ENCODE assay signal across 21 mouse cellular contexts in the genomic region with DNA sequence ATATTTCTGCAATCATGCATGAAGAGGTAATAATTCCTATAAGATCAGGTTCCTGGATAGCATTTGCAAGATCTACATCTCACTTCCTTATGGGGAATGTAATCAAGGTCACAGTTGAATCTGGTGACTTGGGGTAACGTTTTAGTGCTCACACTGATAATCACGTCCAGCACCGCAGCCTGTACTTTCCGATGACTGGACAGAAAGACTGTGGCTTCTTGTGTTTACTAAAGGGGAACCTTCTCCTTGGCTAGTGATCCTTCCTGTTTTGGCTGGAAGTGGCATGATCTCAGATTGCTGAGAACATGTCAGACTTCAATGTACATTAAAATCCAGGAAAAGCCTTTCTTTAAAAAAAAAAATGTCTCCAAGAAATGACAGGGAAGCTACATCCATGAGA.
DNase-seq lines count a peak whose midpoint lies in the region; ATAC-seq and TF ChIP-seq lines count a peak whose summit lies in the region.
"Had no signal": no experiment of that assay in that cellular context is flagged by ENCODE, and none has a peak within 500 bp of the region (broad histone marks: within the 10 kb centered on the region; RNA-seq: fewer than 3 reads in every experiment).

No protein-coding gene starts in this region.

- H3K4me3 ChIP-seq in liver, adult 2 months (ENCODE audit: insufficient read depth, low read depth, low read length): no peak overlapping the region
- no peak overlapping the region for H3K4me3 ChIP-seq in liver, embryonic 11.5 days (ENCODE audit: low read depth, low read length)
- H3K4me3 ChIP-seq in kidney, embryonic 15.5 days (replicated peaks): no peak overlapping the region
- H3K4me3 ChIP-seq: embryonic facial prominence, embryonic 12.5 days; erythroblast, embryonic 14.5 days; layer of hippocampus, adult 2 months; midbrain, embryonic 12.5 days; neural tube, embryonic 13.5 days had no signal

- no peaks in the 10 kb centered on the region for H3K36me3 ChIP-seq in liver, adult 2 months (ENCODE audit: control insufficient read depth, insufficient read depth, low read length)
- no peaks in the 10 kb centered on the region for H3K36me3 ChIP-seq in liver, embryonic 11.5 days (ENCODE audit: control insufficient read depth, insufficient read depth, low read length)
- H3K36me3 ChIP-seq in kidney, embryonic 15.5 days: no peaks in the 10 kb centered on the region
- H3K36me3 ChIP-seq: embryonic facial prominence, embryonic 12.5 days; midbrain, embryonic 12.5 days; neural tube, embryonic 13.5 days had no signal

- H3K9ac ChIP-seq in liver, adult 2 months (ENCODE audit: low read depth, low read length): no peak overlapping the region
- H3K9ac ChIP-seq in liver, embryonic 11.5 days (ENCODE audit: low read depth, low read length): no peak overlapping the region
- no peak overlapping the region for H3K9ac ChIP-seq in kidney, embryonic 15.5 days
- H3K9ac ChIP-seq: embryonic facial prominence, embryonic 12.5 days; midbrain, embryonic 12.5 days; neural tube, embryonic 13.5 days had no signal

- no peaks in the 10 kb centered on the region for H3K79me2 ChIP-seq in liver, adult 2 months (ENCODE audit: control insufficient read depth, insufficient read depth, low read length)

- ATAC-seq in liver, embryonic 11.5 days (replicated peaks; ENCODE audit: low FRiP score): no peak
- ATAC-seq in neutrophil, adult 5-6 weeks (ENCODE audit: extremely low read depth, insufficient number of reproducible peaks, low FRiP score, poor library complexity, severe bottlenecking): peak; percentile 93
- ATAC-seq in kidney, embryonic 15.5 days (replicated peaks; ENCODE audit: low FRiP score): no peak
- ATAC-seq: forebrain, embryonic 14.5 days; hindbrain, embryonic 16.5 days; intestine, embryonic 16.5 days had no signal

- no peaks in the 10 kb centered on the region for H3K4me1 ChIP-seq in liver, adult 2 months (ENCODE audit: control insufficient read depth, insufficient read depth, low read length)
- H3K4me1 ChIP-seq in liver, embryonic 11.5 days (replicated peaks; ENCODE audit: control insufficient read depth, insufficient read depth, low read length): no peaks in the 10 kb centered on the region
- no peaks in the 10 kb centered on the region for H3K4me1 ChIP-seq in kidney, embryonic 15.5 days
- H3K4me1 ChIP-seq: embryonic facial prominence, embryonic 12.5 days; midbrain, embryonic 12.5 days had no signal

- H3K27me3 ChIP-seq in liver, adult 2 months (ENCODE audit: control insufficient read depth, insufficient read depth, low read length): no peaks in the 10 kb centered on the region
- no peaks in the 10 kb centered on the region for H3K27me3 ChIP-seq in liver, embryonic 11.5 days (replicated peaks; ENCODE audit: control insufficient read depth, insufficient read depth, low read length)
- no peaks in the 10 kb centered on the region for H3K27me3 ChIP-seq in kidney, embryonic 15.5 days
- H3K27me3 ChIP-seq: embryonic facial prominence, embryonic 12.5 days; midbrain, embryonic 12.5 days; neural tube, embryonic 13.5 days had no signal

- H3K27ac ChIP-seq in liver, adult 2 months (replicated peaks; ENCODE audit: insufficient read depth, low read depth, low read length): no peak overlapping the region
- no peak overlapping the region for H3K27ac ChIP-seq in liver, embryonic 11.5 days (ENCODE audit: low read depth, low read length)
- H3K27ac ChIP-seq in kidney, embryonic 15.5 days: no peak overlapping the region
- H3K27ac ChIP-seq: embryonic facial prominence, embryonic 12.5 days; kidney, postnatal 0 days; layer of hippocampus, adult 2 months; midbrain, embryonic 12.5 days; neural tube, embryonic 13.5 days had no signal

- TF ChIP-seq POLR2A in liver, adult 2 months (IDR thresholded peaks at IDR 0.05; ENCODE audit: extremely low read depth, insufficient read depth, low read length): no peak

- no peak for TF ChIP-seq CTCF in liver, adult 2 months (IDR thresholded peaks at IDR 0.05; ENCODE audit: low read depth, low read length)

- no peaks in the 10 kb centered on the region for H3K9me3 ChIP-seq in liver, embryonic 11.5 days (ENCODE audit: control insufficient read depth, low read length)
- H3K9me3 ChIP-seq in kidney, embryonic 15.5 days (replicated peaks): no peaks in the 10 kb centered on the region
- H3K9me3 ChIP-seq: embryonic facial prominence, embryonic 12.5 days; midbrain, embryonic 12.5 days; neural tube, embryonic 13.5 days had no signal

- peak; percentile 34 for DNase-seq in liver, adult 2 months (ENCODE audit: extremely low read depth, low read depth, low spot score)
- DNase-seq in liver, embryonic 11.5 days (ENCODE audit: low spot score): no peak
- DNase-seq in c-Kit-positive CD71-negative TER-119-negative erythroid progenitor cells, embryonic 14.5 days (ENCODE audit: low read depth): peak; percentile 28
- peak; percentile 11 for DNase-seq in lung, postnatal 25 days (ENCODE audit: low spot score)
- DNase-seq in urinary bladder, postnatal 25 days (ENCODE audit: low spot score): no peak
- DNase-seq: cerebellum, adult 8-10 months; gastrocnemius, postnatal 36 days; heart, postnatal 4 days; layer of hippocampus, postnatal 36 days; thymus, postnatal 4 days had no signal

- no peak overlapping the region for H3K4me2 ChIP-seq in liver, embryonic 11.5 days
- H3K4me2 ChIP-seq in kidney, embryonic 15.5 days: no peak overlapping the region
- H3K4me2 ChIP-seq: embryonic facial prominence, embryonic 12.5 days; midbrain, embryonic 12.5 days; neural tube, embryonic 13.5 days had no signal

- 70% methylated on average over 4 of the region's 4 CpGs for WGBS in liver, adult 2 months
- 34% methylated on average over 4 of the region's 4 CpGs for WGBS in liver, embryonic 11.5 days
- WGBS in kidney, embryonic 15.5 days: 72% methylated on average over 4 of the region's 4 CpGs

Comparison
In these comparisons a context has a peak if more than half of its experiments do, and no peak if none do; other contexts are left out.
1. DNase-seq: peak in liver, adult 2 months (single experiment), c-Kit-positive CD71-negative TER-119-negative erythroid progenitor cells, embryonic 14.5 days (single experiment) and lung, postnatal 25 days (single experiment); none in liver, embryonic 11.5 days (single experiment) and urinary bladder, postnatal 25 days (single experiment).